Mouse (Mus musculus) layer of hippocampus, adult 11-12 months (tissue): ENCODE measurements around the gene Atf7.

Source experiments
- DNase-seq: peaks from one replicate; pipeline ENCODE4 v3.0.0; 2022; ENCODE audit warnings: low spot score

Atf7 gene

GRCm38 (mm10) chr15:102516293-102516692 lies 109.0 kb downstream of the Atf7 start:
- no peak for DNase-seq

GRCm38 (mm10) chr15:102515791-102516190 lies 109.5 kb downstream of the Atf7 start:
- no peak for DNase-seq

GRCm38 (mm10) chr15:102515261-102515660 lies 110.0 kb downstream of the Atf7 start:
- DNase-seq = no peak

GRCm38 (mm10) chr15:102513004-102513403 lies 112.3 kb downstream of the Atf7 start:
- no peak for DNase-seq

- DNase-seq = no peak
Measured at GRCm38 (mm10) chr15:102512471-102512870, 112.8 kb downstream of the Atf7 start.

- peak; percentile 9 for DNase-seq
Measured at GRCm38 (mm10) chr15:102512010-102512409, 113.3 kb downstream of the Atf7 start.

GRCm38 (mm10) chr15:102511285-102511833 lies 113.9 kb downstream of the Atf7 start:
- peak; percentile 8 for DNase-seq

GRCm38 (mm10) chr15:102510590-102511284 lies 114.5 kb downstream of the Atf7 start:
- DNase-seq = peak; percentile 90

- peak; percentile 47 for DNase-seq
Measured at GRCm38 (mm10) chr15:102510110-102510509, 115.2 kb downstream of the Atf7 start.

GRCm38 (mm10) chr15:102508336-102508735 lies 116.9 kb downstream of the Atf7 start:
- peak; percentile 3 for DNase-seq

- DNase-seq = peak; percentile 4
Measured at GRCm38 (mm10) chr15:102507561-102507960, 117.7 kb downstream of the Atf7 start.

- DNase-seq = peak; percentile 2
Measured at GRCm38 (mm10) chr15:102506864-102507263, 118.4 kb downstream of the Atf7 start.

- no peak for DNase-seq
Measured at GRCm38 (mm10) chr15:102506464-102506830, 118.8 kb downstream of the Atf7 start.

GRCm38 (mm10) chr15:102505770-102506463 lies 119.3 kb downstream of the Atf7 start:
- peak; percentile 2 for DNase-seq

GRCm38 (mm10) chr15:102505073-102505769 lies 120.0 kb downstream of the Atf7 start:
- DNase-seq = peak; percentile 8

GRCm38 (mm10) chr15:102503924-102504782 lies 121.1 kb downstream of the Atf7 start:
- peak; percentile 3 for DNase-seq

GRCm38 (mm10) chr15:102503447-102503846 lies 121.8 kb downstream of the Atf7 start, which contains the start of gene Gm10337:
Gene Gm10337, plus strand, starts transcription at chr15:102503722.
- DNase-seq = no peak

- no peak for DNase-seq
Measured at GRCm38 (mm10) chr15:102502254-102502840, 122.9 kb downstream of the Atf7 start.

GRCm38 (mm10) chr15:102501084-102501814 lies 124.0 kb downstream of the Atf7 start:
- DNase-seq = no peak

GRCm38 (mm10) chr15:102500479-102500878 lies 124.8 kb downstream of the Atf7 start:
- DNase-seq = no peak
